8 mouse cellular contexts compared by ENCODE assay signal in the genomic region with DNA sequence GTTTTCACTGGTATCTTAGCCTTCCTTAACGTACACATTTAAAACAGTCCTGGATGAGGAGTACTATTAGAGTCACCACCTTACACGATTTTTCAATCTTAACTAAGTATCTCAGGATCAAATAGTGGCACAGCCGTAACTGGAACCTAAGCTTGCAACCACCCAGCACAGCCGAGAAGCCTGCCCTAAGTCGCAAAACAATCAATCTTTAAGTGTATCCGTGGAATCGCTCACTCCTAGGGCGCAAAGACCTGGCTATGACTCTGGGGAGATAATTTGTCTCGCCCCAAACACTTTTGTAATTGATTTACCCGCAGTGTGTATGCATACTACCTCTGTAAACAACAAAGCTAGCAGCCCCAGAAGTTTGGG.
DNase-seq lines count a peak whose midpoint lies in the region; ATAC-seq and TF ChIP-seq lines count a peak whose summit lies in the region.

No protein-coding gene starts in this region.

- no peaks in the 10 kb centered on the region for H3K27me3 ChIP-seq in cerebellum, adult 2 months (ENCODE audit: control insufficient read depth, insufficient read depth, low read length)
- H3K27me3 ChIP-seq in testis, adult 2 months (ENCODE audit: control insufficient read depth, insufficient read depth, low read length): no peaks in the 10 kb centered on the region
- H3K27me3 ChIP-seq in liver, embryonic 13.5 days: no peaks in the 10 kb centered on the region

- no peak for DNase-seq in cerebellum, adult 2 months
- no peak for DNase-seq in cerebellum, adult 11-12 months
- DNase-seq in testis, postnatal 14 days (ENCODE audit: low spot score): no peak
- no peak for DNase-seq in liver, embryonic 13.5 days
- no peak for DNase-seq in ovary, postnatal 10 days (ENCODE audit: low spot score)
- DNase-seq in spleen, postnatal 10 days (ENCODE audit: low spot score in 2 of 2): no peak
- no peak for DNase-seq in spleen, postnatal 36 days (ENCODE audit: low spot score in 2 of 2)

- peak overlapping the region; percentile 86 for H3K9ac ChIP-seq in liver, embryonic 13.5 days

- peak overlapping the region; percentile 89 for H3K4me3 ChIP-seq in cerebellum, adult 2 months (replicated peaks; ENCODE audit: insufficient read depth, low read depth, low read length)
- H3K4me3 ChIP-seq in testis, adult 2 months (ENCODE audit: control insufficient read depth, low read depth, low read length): peak overlapping the region; percentile 86
- H3K4me3 ChIP-seq in liver, embryonic 13.5 days (replicated peaks): peak overlapping the region; percentile 89

- H3K27ac ChIP-seq in cerebellum, adult 2 months (ENCODE audit: insufficient read depth, low read length): no peak overlapping the region
- H3K27ac ChIP-seq in testis, adult 2 months (ENCODE audit: control insufficient read depth, insufficient read depth, low read depth, low read length): no peak overlapping the region
- H3K27ac ChIP-seq in liver, embryonic 13.5 days: peak overlapping the region; percentile 53; the same call in 1 of the 2 replicates

- H3K4me2 ChIP-seq in liver, embryonic 13.5 days: peak overlapping the region; percentile 87

- ATAC-seq in liver, embryonic 13.5 days (ENCODE audit: low read depth): peak; percentile 60

- peaks cover 5% of the 10 kb centered on the region; the same call in 1 of the 2 replicates for H3K4me1 ChIP-seq in cerebellum, adult 2 months (ENCODE audit: control insufficient read depth, insufficient read depth, low read length)
- peaks cover 2% of the 10 kb centered on the region; the same call in 1 of the 2 replicates for H3K4me1 ChIP-seq in testis, adult 2 months (ENCODE audit: control insufficient read depth, insufficient read depth, low read length)
- peaks cover 31% of the 10 kb centered on the region for H3K4me1 ChIP-seq in liver, embryonic 13.5 days (replicated peaks)

- TF ChIP-seq CTCF in cerebellum, adult 2 months (IDR thresholded peaks at IDR 0.05; ENCODE audit: borderline replicate concordance, insufficient read depth, low read depth, low read length): no peak
- TF ChIP-seq CTCF in testis, adult 2 months (IDR thresholded peaks at IDR 0.05; ENCODE audit: control insufficient read depth, insufficient read depth, insufficient replicate concordance, low read depth, low read length): no peak

- no peaks in the 10 kb centered on the region for H3K9me3 ChIP-seq in liver, embryonic 13.5 days (replicated peaks)

- no peak for TF ChIP-seq POLR2A in cerebellum, adult 2 months (IDR thresholded peaks at IDR 0.05; ENCODE audit: borderline replicate concordance, insufficient read depth, low read length)
- no peak for TF ChIP-seq POLR2A in testis, adult 2 months (IDR thresholded peaks at IDR 0.05; ENCODE audit: control insufficient read depth, low read depth, low read length)

- H3K36me3 ChIP-seq in testis, adult 2 months (ENCODE audit: control insufficient read depth, insufficient read depth, low read length): no peaks in the 10 kb centered on the region
- H3K36me3 ChIP-seq in liver, embryonic 13.5 days: no peaks in the 10 kb centered on the region

- 7% methylated on average over 10 of the region's 10 CpGs for WGBS in cerebellum, adult 2 months
- WGBS in liver, embryonic 13.5 days (ENCODE audit: insufficient replicate concordance): 6% methylated on average over 10 of the region's 10 CpGs
